Mouse (Mus musculus): ENCODE data around the gene Chst10.

Gene Chst10

DNA sequence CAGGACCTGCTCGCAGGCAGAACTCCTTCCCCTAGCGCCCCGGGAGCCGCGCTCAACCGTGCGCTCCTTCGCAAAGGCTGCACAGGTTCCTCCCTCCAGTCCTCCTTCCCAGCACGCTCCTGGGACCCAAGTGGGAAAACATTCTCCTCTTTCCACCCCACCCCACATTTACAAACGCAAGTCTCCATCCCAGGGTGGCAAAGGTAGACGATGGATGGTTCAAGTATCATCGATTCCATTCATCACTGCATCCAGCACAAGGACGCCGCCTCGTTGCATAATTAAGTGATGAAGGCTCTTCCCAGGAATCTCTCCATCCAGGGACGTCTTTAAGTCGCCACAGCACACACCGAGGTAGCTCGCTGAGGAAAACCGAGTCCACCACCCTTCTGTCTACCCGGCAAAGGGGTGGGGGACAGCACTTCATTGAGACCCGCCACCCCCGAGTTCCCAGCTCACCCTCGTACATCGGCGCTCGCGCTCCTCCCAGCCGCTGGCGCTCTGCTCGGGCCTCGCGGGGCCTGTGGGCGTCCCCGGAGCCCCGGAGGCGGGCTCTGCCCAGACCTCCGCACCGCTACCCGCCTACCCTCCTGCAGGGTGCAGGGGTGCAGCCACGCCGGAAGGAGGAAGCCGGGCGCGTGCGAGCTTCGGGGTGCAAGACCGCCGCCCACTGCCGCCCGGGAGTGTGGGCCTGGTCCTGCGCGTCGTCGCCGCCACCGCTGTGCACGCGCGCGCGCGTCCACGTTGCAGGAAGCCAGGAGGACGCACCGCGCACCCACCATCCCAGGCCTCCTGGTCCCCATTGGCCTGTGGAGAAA is at the start of gene Chst10:
Gene Chst10, minus strand, starts transcription at position 731 of the 818 bp plus-strand sequence.
- no peak for DNase-seq (ENCODE audit: low spot score)

DNA sequence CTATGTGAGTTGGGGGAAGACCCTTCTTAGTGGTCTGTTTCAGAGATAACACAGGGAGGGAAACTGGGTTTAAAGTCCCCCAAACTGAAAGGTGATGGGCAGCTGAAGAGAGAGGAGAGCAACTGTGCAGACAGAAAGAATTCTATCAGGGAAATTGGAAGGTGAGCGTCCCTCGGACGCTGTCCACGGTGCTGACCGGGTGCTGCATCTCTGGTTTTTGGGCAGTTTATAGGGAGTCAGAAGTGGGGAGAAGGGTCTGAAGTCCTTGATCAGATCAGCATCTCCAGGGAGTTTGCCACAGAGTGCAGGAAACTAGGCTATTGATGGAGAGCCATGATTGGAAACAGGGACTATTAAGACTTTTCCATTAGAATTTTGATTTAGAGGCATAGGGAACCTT is 41.6 kb upstream of the Chst10 start:
- DNase-seq (ENCODE audit: low spot score): no peak

DNA sequence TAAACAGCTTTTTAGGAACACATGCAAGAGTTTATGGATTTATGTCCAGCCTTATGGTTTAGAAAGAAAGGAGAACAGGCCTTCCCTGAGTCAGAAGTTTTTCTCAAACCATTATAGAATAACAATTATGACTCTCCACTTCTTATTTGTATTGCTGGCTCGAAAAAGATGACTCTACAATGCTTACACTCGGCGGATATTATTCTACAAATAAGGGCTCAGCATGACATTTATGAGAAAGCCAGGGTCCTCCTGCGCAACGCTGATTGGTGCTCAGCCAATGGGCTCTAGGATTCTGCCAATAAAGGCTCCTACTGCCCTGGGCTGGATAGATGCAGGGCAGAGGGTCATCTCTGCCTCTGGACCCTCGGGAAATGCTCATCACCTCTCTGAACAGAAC is 40.9 kb upstream of the Chst10 start, which contains the start of gene Nms:
Gene Nms, plus strand, starts transcription at position 301 of the 400 bp plus-strand sequence.
- no peak for DNase-seq (ENCODE audit: low spot score)

DNA sequence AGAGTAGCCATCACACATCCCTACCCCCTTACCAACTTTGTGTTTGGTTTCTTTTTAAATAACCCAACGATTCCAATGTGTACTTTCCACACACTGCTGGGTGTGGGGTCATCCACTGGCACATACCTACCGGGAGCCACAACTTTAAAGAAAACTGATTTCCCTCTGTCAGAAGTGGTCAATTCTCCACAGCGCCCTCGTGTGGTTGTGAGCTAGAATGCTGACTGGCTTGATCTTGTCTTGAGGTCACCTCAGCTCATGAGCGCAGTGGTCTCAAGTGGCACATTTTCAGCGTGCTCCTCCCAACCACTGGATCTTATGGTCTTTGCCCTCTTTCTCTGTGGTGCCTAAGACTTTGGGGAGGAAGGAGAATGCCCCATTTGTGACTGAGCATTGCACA is 38.8 kb upstream of the Chst10 start:
- peak; percentile 33 for DNase-seq (ENCODE audit: low spot score)

DNA sequence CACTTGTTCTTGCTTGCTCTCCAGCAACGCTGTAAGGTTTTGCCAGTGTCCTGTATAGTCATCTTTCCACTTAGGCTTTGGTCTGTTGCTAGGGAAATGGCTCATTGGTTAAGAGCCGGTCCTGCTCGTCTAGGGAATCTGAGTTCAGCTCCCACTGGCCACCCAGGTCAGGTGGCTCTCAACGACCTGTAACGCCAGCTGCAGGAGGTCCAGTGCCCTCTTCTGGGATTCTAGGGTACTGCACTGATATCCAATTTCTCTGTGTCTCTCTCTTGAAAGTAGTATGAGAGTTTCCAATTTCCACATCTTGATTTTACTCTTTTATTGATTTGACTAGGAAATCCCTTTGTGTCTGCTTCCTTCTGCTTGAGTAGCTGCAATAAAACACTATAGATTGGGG is 36.7 kb upstream of the Chst10 start:
- no peak for DNase-seq (ENCODE audit: low spot score)

DNA sequence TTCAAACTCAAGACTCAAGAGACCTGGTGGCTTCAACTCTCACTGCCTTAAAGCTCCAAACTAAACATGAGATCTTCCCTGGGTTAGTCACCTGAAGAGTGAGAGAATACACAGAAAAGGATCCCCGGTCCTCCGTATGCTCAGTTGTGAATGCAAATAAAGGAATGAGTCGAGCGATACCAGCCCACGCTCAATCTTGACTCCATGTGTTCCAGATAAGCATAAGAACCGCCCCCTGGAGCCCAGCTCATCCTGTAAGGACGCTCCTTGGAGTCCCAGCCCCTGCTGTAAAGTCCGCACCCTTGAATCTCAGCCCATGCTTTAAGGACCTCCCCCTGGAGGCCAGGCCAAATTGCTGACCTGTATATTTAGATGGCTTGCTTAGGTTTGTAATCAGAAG is 32.8 kb upstream of the Chst10 start:
- DNase-seq (ENCODE audit: low spot score): no peak

DNA sequence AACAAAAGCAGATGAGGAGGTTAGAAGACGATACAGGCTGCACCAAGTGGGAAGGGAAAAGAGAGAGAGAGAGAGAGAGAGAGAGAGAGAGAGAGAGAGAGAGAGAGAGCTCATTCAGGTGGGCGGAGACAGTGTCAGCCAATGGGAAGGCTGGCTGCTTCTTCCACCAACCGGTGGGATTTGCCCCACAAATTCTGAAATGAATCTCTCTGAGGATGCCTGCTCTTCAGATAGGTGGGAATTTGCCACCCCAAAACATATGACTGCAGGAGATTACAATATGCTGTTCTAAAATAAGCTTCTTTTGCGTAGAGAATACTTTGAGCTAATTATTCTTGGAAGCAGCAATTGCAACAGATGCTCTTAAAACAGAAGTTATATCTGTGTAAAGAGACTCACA is 31.5 kb upstream of the Chst10 start:
- no peak for DNase-seq (ENCODE audit: low spot score)

DNA sequence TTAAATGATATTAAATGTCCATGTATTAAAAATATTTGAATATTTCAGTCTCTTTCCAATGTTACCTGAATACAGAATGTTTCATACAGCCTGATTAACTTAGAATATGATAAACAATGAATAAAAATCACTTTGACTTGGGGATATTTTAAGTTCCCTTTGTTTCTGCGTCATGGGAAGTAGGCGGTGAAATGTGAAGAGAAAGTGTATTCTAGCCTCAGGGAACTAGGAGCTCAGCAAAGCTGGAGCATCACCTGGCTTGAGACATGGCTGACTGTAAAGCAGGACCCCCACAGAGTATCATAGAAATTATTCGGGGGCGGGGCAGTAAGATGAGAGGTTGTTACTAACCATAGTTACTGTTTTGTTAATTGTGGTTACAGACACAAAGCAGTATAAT is 31.0 kb upstream of the Chst10 start:
- DNase-seq (ENCODE audit: low spot score): no peak

DNA sequence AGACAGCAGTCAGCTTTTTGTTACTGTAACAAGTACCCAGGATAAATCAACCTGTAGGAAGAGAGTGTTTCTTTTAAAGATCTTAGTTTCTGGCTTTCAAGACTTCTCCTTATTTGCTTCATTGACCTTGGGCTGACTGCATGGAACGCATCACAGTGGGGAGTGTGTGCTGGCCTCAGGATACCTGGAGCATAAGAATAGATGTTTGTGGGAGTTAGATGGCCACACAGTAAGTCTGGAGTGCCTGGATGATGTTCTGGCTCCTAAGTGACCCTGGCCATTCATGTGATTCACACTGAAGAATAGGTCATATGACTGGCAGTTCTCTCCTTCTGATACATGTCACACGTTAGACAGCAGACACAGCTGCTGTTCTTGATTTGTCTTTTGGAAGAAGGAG is 6.0 kb upstream of the Chst10 start:
- DNase-seq (ENCODE audit: low spot score): no peak

DNA sequence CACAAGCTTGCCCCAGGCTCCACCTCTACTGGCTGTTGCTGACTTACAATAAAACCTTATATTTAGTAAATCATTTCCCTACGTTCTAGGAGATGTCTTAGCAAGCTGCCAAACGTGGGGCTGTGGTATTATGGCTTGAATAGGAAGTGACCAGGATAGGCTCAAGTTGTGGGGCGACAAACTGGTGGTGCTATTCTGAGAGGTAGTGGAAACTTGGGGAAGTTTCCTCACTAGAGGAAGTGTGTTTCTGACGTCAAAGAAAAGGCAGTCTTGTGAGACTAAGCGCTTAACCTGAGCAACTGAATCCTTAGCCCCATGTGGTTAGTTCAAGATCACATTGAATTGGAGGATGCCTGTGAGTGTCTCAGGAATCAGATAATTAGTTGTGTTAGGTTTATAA is 4.6 kb upstream of the Chst10 start:
- no peak for DNase-seq (ENCODE audit: low spot score)

DNA sequence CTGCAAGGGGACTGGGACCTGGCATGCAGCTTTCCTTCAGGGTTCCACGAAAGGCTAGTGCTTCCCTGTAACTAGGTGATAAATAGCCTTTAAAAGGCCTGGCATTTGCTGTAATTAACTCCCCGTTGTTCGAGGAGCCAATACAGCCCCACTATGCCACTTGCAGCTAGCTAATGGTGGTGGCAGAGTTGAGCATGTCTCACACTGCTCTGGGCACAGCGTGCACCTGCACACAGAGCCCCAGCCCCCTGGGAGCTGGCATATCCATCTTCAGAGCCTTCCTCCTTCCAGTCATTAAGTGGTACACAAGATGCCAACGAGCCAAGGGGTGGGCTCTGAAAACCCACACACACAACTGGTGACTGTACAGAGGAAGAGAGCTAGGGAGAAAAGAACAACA is 4.9 kb downstream of the Chst10 start:
- no peak for DNase-seq (ENCODE audit: low spot score)

DNA sequence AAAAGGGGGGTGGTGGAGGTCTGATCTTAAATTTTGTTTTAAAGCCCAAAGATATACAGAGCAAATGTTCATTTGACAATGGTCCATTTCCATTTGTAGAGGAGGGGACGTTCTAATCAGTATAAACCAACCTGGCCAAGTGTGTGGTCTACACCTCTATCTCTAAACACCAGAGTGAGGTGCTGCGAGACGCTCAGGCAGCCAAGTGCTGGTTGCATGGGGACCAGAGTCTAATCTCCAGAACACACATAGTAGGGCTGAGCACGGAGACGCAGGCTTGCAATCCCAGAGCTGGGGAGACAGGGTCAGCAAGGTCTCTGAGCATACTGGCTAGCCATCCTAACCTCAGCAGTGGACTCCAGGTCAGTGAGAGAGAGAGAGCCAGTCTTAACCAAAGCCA is 6.5 kb downstream of the Chst10 start:
- no peak for DNase-seq (ENCODE audit: low spot score)

DNA sequence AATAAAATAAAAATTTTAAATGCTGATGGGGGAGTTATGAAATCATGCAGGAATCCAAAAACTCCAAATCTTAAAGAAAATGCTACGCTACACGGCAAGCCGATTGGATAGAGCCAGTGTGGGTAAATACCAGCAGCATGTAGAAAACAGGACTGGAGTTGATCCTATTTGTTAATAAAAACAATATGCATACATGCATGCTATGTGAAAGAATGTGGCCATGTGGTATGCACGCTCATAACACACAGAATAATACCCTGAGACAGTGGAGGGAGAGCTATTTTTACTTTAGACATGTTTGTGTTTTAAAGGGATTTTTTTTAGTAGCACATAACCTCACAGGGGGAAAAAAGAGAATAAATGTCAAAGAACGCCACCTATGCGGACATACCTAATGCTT is 9.2 kb downstream of the Chst10 start:
- no peak for DNase-seq (ENCODE audit: low spot score)

DNA sequence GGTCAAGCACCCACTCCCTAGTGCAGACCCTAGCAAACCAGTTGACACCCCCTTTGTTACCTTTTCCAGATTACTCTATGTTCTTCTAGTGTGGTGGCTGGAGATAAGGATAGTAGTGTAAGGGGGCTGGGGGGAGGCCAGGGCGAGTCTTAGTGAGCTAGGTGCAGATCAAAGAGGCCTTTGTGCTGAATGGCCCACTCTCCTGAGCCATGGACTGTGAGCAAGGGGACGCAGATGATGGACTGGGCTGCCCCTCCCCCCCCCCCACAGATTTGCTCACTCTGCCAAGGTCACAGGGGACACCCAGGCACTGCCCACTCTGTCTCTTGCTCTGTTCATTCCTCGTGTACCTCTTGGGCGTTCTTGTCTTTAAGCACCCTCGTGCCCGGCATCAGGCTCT is 10.9 kb downstream of the Chst10 start:
- no peak for DNase-seq (ENCODE audit: low spot score)

DNA sequence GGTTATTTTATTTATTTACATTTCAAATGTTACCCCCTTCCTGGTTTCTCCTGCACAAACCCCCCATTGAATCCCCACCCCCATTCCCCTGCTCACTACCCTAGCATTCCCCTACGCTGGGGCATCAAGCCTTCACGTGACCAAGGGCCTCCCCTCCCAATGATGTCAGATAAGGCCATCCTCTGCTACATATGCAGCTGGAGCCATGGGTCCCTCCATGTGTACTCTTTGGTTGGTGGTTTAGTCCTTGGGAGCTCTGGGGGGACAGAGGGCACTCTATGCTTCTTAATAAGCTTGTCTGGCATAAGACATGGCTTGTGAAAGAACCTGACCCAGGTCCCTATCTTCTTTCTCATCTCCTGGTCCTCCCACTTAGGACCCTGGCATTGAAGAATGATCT is 11.4 kb downstream of the Chst10 start:
- DNase-seq (ENCODE audit: low spot score): no peak

DNA sequence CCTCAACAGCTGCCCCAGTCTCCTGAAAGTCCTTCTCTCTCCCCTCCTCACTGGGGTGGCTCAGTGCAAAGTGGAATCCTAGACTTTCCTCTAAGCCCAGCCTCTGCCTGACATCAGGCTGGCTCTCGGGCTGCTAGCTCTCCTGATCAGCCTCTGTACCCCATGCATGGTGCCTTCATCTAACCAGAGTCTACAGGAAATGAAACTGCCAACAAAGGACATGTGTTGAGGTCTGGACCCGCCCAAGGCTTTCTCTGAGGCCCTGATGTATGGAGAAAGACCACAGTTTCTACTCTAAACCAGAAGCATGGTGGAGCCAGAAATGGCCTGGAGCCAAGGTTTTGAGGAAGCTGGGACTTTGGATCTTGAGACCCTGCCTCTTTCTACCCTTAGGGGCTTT is 12.0 kb downstream of the Chst10 start:
- DNase-seq (ENCODE audit: low spot score): no peak

DNA sequence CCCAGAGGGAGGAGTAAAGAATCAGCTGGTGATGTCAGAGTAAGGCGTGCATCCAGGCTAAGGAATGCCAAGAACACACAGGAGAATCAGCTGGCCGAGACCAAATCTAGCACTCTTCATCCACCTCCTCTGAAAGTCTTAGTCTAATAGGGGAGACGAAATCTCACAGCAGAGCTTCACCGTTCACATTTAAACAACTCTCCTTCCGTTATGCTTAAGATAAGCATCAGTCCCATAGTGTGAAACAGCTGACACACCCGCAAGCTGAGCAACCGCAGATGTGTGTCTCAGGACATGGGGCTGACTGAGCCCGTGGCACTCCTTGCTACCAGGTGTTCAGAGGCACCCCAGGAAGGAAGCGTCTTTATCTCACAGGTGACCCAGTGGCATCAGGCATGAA is 14.2 kb downstream of the Chst10 start:
- no peak for DNase-seq (ENCODE audit: low spot score)

DNA sequence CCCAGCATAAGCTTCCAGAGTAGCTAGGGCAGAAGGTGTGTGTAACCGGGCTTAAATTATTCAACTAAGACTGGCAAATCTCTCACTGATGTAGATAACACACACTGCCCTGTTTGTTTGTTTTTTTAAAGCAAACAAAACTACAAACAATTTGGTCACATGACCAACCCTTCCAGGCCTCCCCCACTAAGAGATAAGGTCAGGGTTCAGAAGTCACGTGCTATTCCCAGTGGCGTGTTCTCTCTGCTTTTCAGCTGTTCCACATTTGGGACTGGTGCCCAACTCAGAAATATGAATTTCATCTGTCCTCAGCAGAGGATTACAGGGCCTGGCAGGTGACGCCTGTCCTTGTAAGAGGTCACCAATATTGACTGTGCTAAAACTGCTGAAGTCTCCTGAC is 15.2 kb downstream of the Chst10 start:
- DNase-seq (ENCODE audit: low spot score): no peak

DNA sequence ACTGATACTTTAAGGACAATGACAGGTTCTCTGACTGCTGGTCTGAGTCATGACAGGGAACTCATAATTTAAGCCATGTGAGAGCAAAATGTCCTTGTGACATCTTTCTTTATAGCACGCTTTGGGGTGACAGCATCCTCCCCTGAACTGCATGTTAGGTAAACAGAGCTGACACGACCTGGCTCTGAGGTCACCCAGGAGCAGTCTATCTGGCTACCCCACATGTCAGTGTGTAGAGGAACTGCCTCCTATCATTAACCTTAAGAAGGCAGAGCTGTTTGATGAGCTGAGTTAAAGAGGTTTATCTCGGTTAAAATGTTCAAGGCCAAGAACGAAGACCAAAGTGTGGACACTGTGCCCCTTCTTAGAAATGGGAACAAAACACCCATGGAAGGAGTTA is 16.6 kb downstream of the Chst10 start:
- DNase-seq (ENCODE audit: low spot score): no peak

DNA sequence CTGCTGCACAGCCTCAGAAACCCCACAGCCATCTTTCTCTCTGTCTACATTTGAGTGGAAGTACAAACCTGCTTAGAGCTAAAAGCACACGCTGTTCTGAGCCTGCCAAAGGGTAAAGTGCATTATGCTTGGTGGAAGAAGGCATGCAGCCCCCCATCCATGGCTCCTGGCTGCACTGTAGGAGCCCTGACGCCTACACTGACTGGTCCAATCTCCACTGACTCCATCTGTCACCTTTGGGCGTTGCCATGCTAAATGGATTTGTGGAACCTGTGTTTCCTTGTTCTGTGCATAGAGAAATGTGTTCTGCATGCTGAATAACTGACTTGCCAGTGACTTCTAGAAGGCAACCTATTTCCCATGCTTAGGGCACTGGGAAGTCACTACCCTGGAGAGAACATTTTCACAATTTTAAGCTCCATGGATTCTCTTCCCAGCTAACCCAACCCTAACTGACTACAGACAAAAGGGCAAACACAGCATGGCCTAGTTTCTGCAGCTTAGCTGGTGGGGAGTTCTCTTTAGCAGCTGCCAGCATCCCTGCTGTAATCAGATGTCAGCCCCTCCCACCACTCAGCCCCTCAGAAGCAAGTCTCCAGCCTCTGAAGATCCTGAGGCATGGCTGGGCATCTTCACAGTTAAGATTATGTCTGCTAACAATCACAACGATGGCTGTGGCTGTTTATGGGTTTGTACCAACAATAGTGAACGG is 21.1 kb downstream of the Chst10 start:
- no peak for DNase-seq (ENCODE audit: low spot score)

DNA sequence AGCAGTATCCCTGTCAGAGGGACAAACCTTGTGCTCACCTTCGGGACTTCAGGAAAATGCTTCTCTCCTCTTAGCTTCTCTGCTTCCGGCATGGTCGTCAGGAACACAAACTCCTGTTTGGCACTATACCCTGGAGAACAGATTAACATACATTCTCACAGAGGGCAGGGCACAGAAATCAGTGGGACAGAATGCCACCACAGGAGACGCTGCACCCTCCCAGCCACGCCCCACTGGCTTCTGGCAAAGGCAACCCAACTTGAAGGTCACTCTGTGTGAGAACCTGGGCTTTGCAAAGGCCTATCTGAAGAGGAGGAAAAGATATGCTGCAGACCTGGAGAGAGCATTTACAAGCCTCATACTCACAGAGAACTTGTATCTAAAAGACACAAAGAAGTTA is 24.1 kb downstream of the Chst10 start:
- no peak for DNase-seq (ENCODE audit: low spot score)

DNA sequence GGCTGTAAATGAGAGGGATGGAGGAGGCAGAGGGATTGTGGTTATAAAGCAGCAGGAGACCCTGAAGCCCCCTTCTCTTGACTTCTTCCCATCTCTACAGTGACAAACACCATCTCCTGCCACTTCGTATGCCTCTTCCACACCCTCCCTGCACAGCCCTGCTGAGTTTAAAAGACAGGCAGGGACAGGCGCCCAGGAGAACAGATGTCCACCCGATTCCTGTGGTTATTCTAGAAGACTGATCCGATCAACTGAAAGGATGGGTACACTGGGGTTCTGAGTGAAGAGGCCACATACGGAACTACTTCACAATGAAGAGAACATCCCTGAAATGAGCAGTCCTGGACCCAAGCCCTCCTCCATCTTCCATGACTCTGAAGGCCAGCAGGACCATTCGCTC is 26.1 kb downstream of the Chst10 start:
- no peak for DNase-seq (ENCODE audit: low spot score)

DNA sequence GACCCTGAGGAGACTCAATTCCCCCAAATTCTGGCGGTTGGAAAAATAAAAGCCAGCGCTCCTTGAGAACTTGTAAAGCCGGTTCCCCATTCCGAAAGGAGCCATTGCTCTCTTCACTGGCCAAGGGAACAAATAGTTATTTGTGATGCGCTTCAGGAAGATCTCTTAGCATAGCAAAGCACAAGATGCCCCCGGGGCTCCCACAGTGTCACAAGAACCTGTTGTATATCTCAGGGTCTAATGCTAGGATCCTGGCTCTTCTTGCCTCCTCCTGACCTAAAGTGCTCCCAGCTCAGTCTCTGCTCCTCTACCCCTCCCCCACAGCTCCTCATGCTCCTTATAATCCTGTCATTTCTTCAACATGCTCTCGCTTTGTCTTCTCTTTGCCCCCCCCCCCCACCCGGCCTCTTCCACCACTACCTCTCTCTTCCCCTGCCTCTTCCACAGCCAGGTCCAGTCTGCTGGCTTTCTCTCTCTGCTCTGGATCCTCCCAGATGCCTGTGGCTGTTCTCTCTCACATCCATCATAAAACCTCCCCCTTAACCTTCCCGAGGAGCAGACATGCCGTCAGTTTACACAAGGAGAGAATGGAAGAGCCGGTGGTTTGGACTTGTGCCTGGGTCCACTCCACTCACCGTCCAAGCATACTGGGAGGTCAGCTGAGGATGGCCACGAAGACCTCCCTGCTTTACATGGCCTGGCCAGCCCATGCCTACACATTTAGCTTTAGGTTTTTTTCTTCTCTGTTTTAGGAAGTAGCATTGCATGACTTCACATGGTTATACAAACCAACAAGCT is 28.4 kb downstream of the Chst10 start:
- no peak for DNase-seq (ENCODE audit: low spot score)

All from c-Kit-positive CD71-positive TER-119-positive erythroid progenitor cells, embryonic 14.5 days (primary cell).